Mouse (Mus musculus): ENCODE results near the gene H2-M1. TPM values are rescaled to one million over a fixed set of nuclear protein-coding genes. Genes with fewer than 3 reads are reported as not detected.

The H2-M1 gene
- not detected in 2 replicates for polyA plus RNA-seq (2016; fragmentation: Nextera tagmentation; extraction: Ambion mirVana)

GRCm38 (mm10) chr17:36672119-36672518 lies at the start of gene H2-M1:
H2-M1 (minus strand) TSS chr17:36672219.
- no peak for ATAC-seq
- no peak within 1 kb of the TSS for H3K4me3 ChIP-seq

DNA sequence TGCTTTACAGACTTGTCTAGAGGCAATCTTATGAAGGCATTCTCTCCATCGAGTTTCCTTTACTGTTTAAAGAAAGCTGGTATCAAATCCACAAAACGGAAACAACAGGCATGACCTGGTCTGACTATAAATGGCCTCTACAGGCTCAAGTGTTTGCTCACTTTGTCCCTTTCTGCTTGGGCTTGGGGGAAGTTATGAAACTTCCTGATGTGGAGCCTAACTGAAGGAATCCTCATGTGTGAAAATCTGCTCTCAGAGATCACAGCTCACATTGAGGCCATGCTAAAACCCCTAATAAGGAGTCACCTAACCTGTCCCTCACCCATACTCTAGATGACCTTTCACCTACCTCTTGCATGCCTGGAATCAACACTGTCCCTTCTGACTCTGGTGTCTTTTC lies 25.7 kb upstream of the H2-M1 start:
- WGBS (ENCODE audit: insufficient replicate concordance) = 40% methylated on average over 2 of the region's 2 CpGs
- H3K4me1 ChIP-seq = no peaks in the 10 kb centered on the region
- no peak overlapping the region for H3K9ac ChIP-seq
- H3K4me3 ChIP-seq = no peak overlapping the region
- no peaks in the 10 kb centered on the region for H3K36me3 ChIP-seq
- no peaks in the 10 kb centered on the region for H3K9me3 ChIP-seq (replicated peaks)
- no peaks in the 10 kb centered on the region for H3K27me3 ChIP-seq (replicated peaks)
- ATAC-seq = no peak
- no peak overlapping the region for H3K4me2 ChIP-seq
- H3K27ac ChIP-seq = no peak overlapping the region

More at GRCm38 (mm10) chr17:36672119-36672518, at the start of gene H2-M1:
- WGBS (ENCODE audit: insufficient replicate concordance) = 43% methylated on average over 3 of the region's 3 CpGs
- Histone ChIP-seq H3K27ac (no peak within 1 kb of the TSS), H3K4me1 (no peaks in the 10 kb centered on the region), H3K4me2 (no peak within 1 kb of the TSS), H3K9me3 (replicated peaks) (no peaks in the 10 kb centered on the region), H3K36me3 (no peaks in the 10 kb centered on the region), H3K27me3 (replicated peaks) (no peaks in the 10 kb centered on the region), H3K9ac (no peak within 1 kb of the TSS)

GRCm38 (mm10) chr17:36642566-36642965 lies 29.5 kb downstream of the H2-M1 start, which contains the start of gene H2-M9:
H2-M9 (minus strand) TSS chr17:36642666.
- Histone ChIP-seq H3K9me3 (replicated peaks) (0 out of 2 replicates have a peak, but pooled peaks cover 3% of the 10 kb centered on the region), H3K4me2 (no peak within 1 kb of the TSS), H3K4me3 (no peak within 1 kb of the TSS), H3K27ac (no peak within 1 kb of the TSS), H3K9ac (no peak within 1 kb of the TSS), H3K27me3 (replicated peaks) (no peaks in the 10 kb centered on the region), H3K4me1 (no peaks in the 10 kb centered on the region), H3K36me3 (no peaks in the 10 kb centered on the region)
- WGBS (ENCODE audit: insufficient replicate concordance) = 62% methylated on average over 3 of the region's 3 CpGs
- ATAC-seq = no peak

Other genes with a start within 250 kb of the H2-M1 start
- not detected in 2 replicates for gene H2-M10.4, start 209.9 kb downstream of the H2-M1 start, polyA plus RNA-seq (2016; fragmentation: Nextera tagmentation; extraction: Ambion mirVana)
- gene H2-M11, start 125.1 kb downstream of the H2-M1 start, polyA plus RNA-seq (2016; fragmentation: Nextera tagmentation; extraction: Ambion mirVana) = not detected in 2 replicates
- not detected in 2 replicates for gene H2-M9, start 29.6 kb downstream of the H2-M1 start, polyA plus RNA-seq (2016; fragmentation: Nextera tagmentation; extraction: Ambion mirVana)
- not detected in 2 replicates for gene H2-M10.5, start 100.7 kb upstream of the H2-M1 start, polyA plus RNA-seq (2016; fragmentation: Nextera tagmentation; extraction: Ambion mirVana)
- not detected in 2 replicates for gene H2-M10.6, start 140.0 kb upstream of the H2-M1 start, polyA plus RNA-seq (2016; fragmentation: Nextera tagmentation; extraction: Ambion mirVana)
- gene Trim26, start 164.9 kb upstream of the H2-M1 start, polyA plus RNA-seq (2016; fragmentation: Nextera tagmentation; extraction: Ambion mirVana) = 14.4 and 16.2 TPM in 2 replicates
- 0.38 and 0.43 TPM in 2 replicates for gene Trim15, start 195.0 kb upstream of the H2-M1 start, polyA plus RNA-seq (2016; fragmentation: Nextera tagmentation; extraction: Ambion mirVana)
- gene Trim10, start 197.4 kb upstream of the H2-M1 start, polyA plus RNA-seq (2016; fragmentation: Nextera tagmentation; extraction: Ambion mirVana) = 227 and 235 TPM in 2 replicates
- gene Trim40, start 217.9 kb upstream of the H2-M1 start, polyA plus RNA-seq (2016; fragmentation: Nextera tagmentation; extraction: Ambion mirVana) = not detected in 2 replicates
- not detected in 2 replicates for gene Trim31, start 225.9 kb upstream of the H2-M1 start, polyA plus RNA-seq (2016; fragmentation: Nextera tagmentation; extraction: Ambion mirVana)